Mouse (Mus musculus): ENCODE measurements at regions not wholly inside any gene's neighbourhood (a gene's known extent, or its start where the extent isn't known, plus 50 kb on each side); places are given as distances from the start of the nearest gene placed in this dataset.

- no peak overlapping the region for H3K4me3 ChIP-seq (ENCODE audit: low read depth, low read length)
Observed at GRCm38 (mm10) chr5:111635092-111635491, 98.6 kb upstream of the Gm26897 start.

GRCm38 (mm10) chr5:111636969-111637368, 96.8 kb upstream of the Gm26897 start:
- H3K27me3 ChIP-seq (replicated peaks; ENCODE audit: control insufficient read depth, insufficient read depth, low read length), result peaks cover 28% of the 10 kb centered on the region
- peaks cover 6% of the 10 kb centered on the region; the same call in 1 of the 2 replicates for H3K9me3 ChIP-seq (ENCODE audit: control insufficient read depth, low read length)
- 0 out of 2 replicates have a peak, but pooled peaks cover 2% of the 10 kb centered on the region for H3K4me1 ChIP-seq (replicated peaks; ENCODE audit: control insufficient read depth, insufficient read depth, low read length)
- DNase-seq (ENCODE audit: low spot score), result no peak
- no peaks in the 10 kb centered on the region for H3K36me3 ChIP-seq (ENCODE audit: control insufficient read depth, insufficient read depth, low read length)
- ATAC-seq (replicated peaks; ENCODE audit: low FRiP score), result no peak
- H3K27ac ChIP-seq (ENCODE audit: low read depth, low read length), result no peak overlapping the region
- H3K9ac ChIP-seq (ENCODE audit: low read depth, low read length), result no peak overlapping the region
- no peak overlapping the region for H3K4me2 ChIP-seq
- WGBS, result 66% methylated on average over 4 of the region's 4 CpGs
- no peak overlapping the region for H3K4me3 ChIP-seq (ENCODE audit: low read depth, low read length)

More at GRCm38 (mm10) chr5:111635092-111635491, 98.6 kb upstream of the Gm26897 start:
- Histone ChIP-seq H3K36me3 (ENCODE audit: control insufficient read depth, insufficient read depth, low read length) (no peaks in the 10 kb centered on the region), H3K27ac (ENCODE audit: low read depth, low read length) (no peak overlapping the region), H3K27me3 (replicated peaks; ENCODE audit: control insufficient read depth, insufficient read depth, low read length) (peaks cover 21% of the 10 kb centered on the region), H3K4me2 (no peak overlapping the region), H3K9ac (ENCODE audit: low read depth, low read length) (no peak overlapping the region), H3K4me1 (replicated peaks; ENCODE audit: control insufficient read depth, insufficient read depth, low read length) (0 out of 2 replicates have a peak, but pooled peaks cover 4% of the 10 kb centered on the region), H3K9me3 (ENCODE audit: control insufficient read depth, low read length) (peaks cover 6% of the 10 kb centered on the region; the same call in 1 of the 2 replicates)
- DNase-seq (ENCODE audit: low spot score) (no peak), ATAC-seq (replicated peaks; ENCODE audit: low FRiP score) (no peak)
- 64% methylated on average over 5 of the region's 5 CpGs for WGBS

- no peaks in the 10 kb centered on the region for H3K36me3 ChIP-seq (ENCODE audit: control insufficient read depth, insufficient read depth, low read length)
- H3K4me2 ChIP-seq, result no peak overlapping the region
- WGBS, result 56% methylated on average over 7 of the region's 7 CpGs
- peaks cover 28% of the 10 kb centered on the region for H3K27me3 ChIP-seq (replicated peaks; ENCODE audit: control insufficient read depth, insufficient read depth, low read length)
- ATAC-seq (replicated peaks; ENCODE audit: low FRiP score) (no peak), DNase-seq (ENCODE audit: low spot score) (no peak)
- no peaks in the 10 kb centered on the region for H3K4me1 ChIP-seq (replicated peaks; ENCODE audit: control insufficient read depth, insufficient read depth, low read length)
- H3K9ac ChIP-seq (ENCODE audit: low read depth, low read length), result no peak overlapping the region
- H3K4me3 ChIP-seq (ENCODE audit: low read depth, low read length), result no peak overlapping the region
- peaks cover 4% of the 10 kb centered on the region; the same call in 1 of the 2 replicates for H3K9me3 ChIP-seq (ENCODE audit: control insufficient read depth, low read length)
- H3K27ac ChIP-seq (ENCODE audit: low read depth, low read length), result no peak overlapping the region
Observed at GRCm38 (mm10) chr5:111638306-111638705, 95.4 kb upstream of the Gm26897 start.

- no peaks in the 10 kb centered on the region for H3K36me3 ChIP-seq (ENCODE audit: control insufficient read depth, insufficient read depth, low read length)
- peaks cover 28% of the 10 kb centered on the region for H3K27me3 ChIP-seq (replicated peaks; ENCODE audit: control insufficient read depth, insufficient read depth, low read length)
- H3K4me1 ChIP-seq (replicated peaks; ENCODE audit: control insufficient read depth, insufficient read depth, low read length), result no peaks in the 10 kb centered on the region
- ATAC-seq (replicated peaks; ENCODE audit: low FRiP score) (no peak), DNase-seq (ENCODE audit: low spot score) (no peak)
- WGBS, result 12% methylated on average over 29 of the region's 29 CpGs
- peak overlapping the region; percentile 42 for H3K4me2 ChIP-seq
- H3K4me3 ChIP-seq (ENCODE audit: low read depth, low read length), result no peak overlapping the region
- no peak overlapping the region for H3K27ac ChIP-seq (ENCODE audit: low read depth, low read length)
- H3K9ac ChIP-seq (ENCODE audit: low read depth, low read length), result no peak overlapping the region
- H3K9me3 ChIP-seq (ENCODE audit: control insufficient read depth, low read length), result no peaks in the 10 kb centered on the region
Observed at GRCm38 (mm10) chr5:111639476-111640287, 94.0 kb upstream of the Gm26897 start.

- Histone ChIP-seq H3K27ac (ENCODE audit: low read depth, low read length) (no peak overlapping the region), H3K4me2 (no peak overlapping the region), H3K9me3 (ENCODE audit: control insufficient read depth, low read length) (no peaks in the 10 kb centered on the region), H3K27me3 (replicated peaks; ENCODE audit: control insufficient read depth, insufficient read depth, low read length) (peaks cover 28% of the 10 kb centered on the region), H3K36me3 (ENCODE audit: control insufficient read depth, insufficient read depth, low read length) (no peaks in the 10 kb centered on the region), H3K4me1 (replicated peaks; ENCODE audit: control insufficient read depth, insufficient read depth, low read length) (no peaks in the 10 kb centered on the region), H3K4me3 (ENCODE audit: low read depth, low read length) (no peak overlapping the region), H3K9ac (ENCODE audit: low read depth, low read length) (no peak overlapping the region)
- DNase-seq (ENCODE audit: low spot score) (no peak), ATAC-seq (replicated peaks; ENCODE audit: low FRiP score) (no peak)
- WGBS, result 63% methylated on average over 7 of the region's 7 CpGs
Observed at GRCm38 (mm10) chr5:111640976-111641375, 92.7 kb upstream of the Gm26897 start.

- 66% methylated on average over 4 of the region's 4 CpGs for WGBS
- Histone ChIP-seq H3K4me1 (replicated peaks; ENCODE audit: control insufficient read depth, insufficient read depth, low read length) (no peaks in the 10 kb centered on the region), H3K36me3 (ENCODE audit: control insufficient read depth, insufficient read depth, low read length) (no peaks in the 10 kb centered on the region)
Observed at GRCm38 (mm10) chr5:111641685-111642084, 92.0 kb upstream of the Gm26897 start.

GRCm38 (mm10) chr5:111644142-111644541, 89.6 kb upstream of the Gm26897 start:
- 76% methylated on average over 2 of the region's 2 CpGs for WGBS
- no peak for ATAC-seq (replicated peaks; ENCODE audit: low FRiP score)

More at GRCm38 (mm10) chr5:111641685-111642084, 92.0 kb upstream of the Gm26897 start:
- Histone ChIP-seq H3K27me3 (replicated peaks; ENCODE audit: control insufficient read depth, insufficient read depth, low read length) (peaks cover 28% of the 10 kb centered on the region), H3K4me2 (no peak overlapping the region), H3K9me3 (ENCODE audit: control insufficient read depth, low read length) (no peaks in the 10 kb centered on the region), H3K9ac (ENCODE audit: low read depth, low read length) (no peak overlapping the region), H3K27ac (ENCODE audit: low read depth, low read length) (no peak overlapping the region), H3K4me3 (ENCODE audit: low read depth, low read length) (no peak overlapping the region)
- DNase-seq (ENCODE audit: low spot score) (no peak), ATAC-seq (replicated peaks; ENCODE audit: low FRiP score) (no peak)

GRCm38 (mm10) chr5:111644788-111645187, 88.9 kb upstream of the Gm26897 start:
- Histone ChIP-seq H3K27me3 (replicated peaks; ENCODE audit: control insufficient read depth, insufficient read depth, low read length) (peaks cover 9% of the 10 kb centered on the region), H3K36me3 (ENCODE audit: control insufficient read depth, insufficient read depth, low read length) (no peaks in the 10 kb centered on the region), H3K9me3 (ENCODE audit: control insufficient read depth, low read length) (no peaks in the 10 kb centered on the region), H3K4me2 (no peak overlapping the region), H3K4me1 (replicated peaks; ENCODE audit: control insufficient read depth, insufficient read depth, low read length) (no peaks in the 10 kb centered on the region), H3K9ac (ENCODE audit: low read depth, low read length) (no peak overlapping the region), H3K4me3 (ENCODE audit: low read depth, low read length) (no peak overlapping the region), H3K27ac (ENCODE audit: low read depth, low read length) (no peak overlapping the region)
- DNase-seq (ENCODE audit: low spot score) (no peak), ATAC-seq (replicated peaks; ENCODE audit: low FRiP score) (no peak)
- WGBS, result 80% methylated on average over 4 of the region's 4 CpGs

More at GRCm38 (mm10) chr5:111644142-111644541, 89.6 kb upstream of the Gm26897 start:
- Histone ChIP-seq H3K4me2 (no peak overlapping the region), H3K4me1 (replicated peaks; ENCODE audit: control insufficient read depth, insufficient read depth, low read length) (no peaks in the 10 kb centered on the region), H3K9me3 (ENCODE audit: control insufficient read depth, low read length) (no peaks in the 10 kb centered on the region), H3K4me3 (ENCODE audit: low read depth, low read length) (no peak overlapping the region), H3K36me3 (ENCODE audit: control insufficient read depth, insufficient read depth, low read length) (no peaks in the 10 kb centered on the region), H3K27ac (ENCODE audit: low read depth, low read length) (no peak overlapping the region), H3K9ac (ENCODE audit: low read depth, low read length) (no peak overlapping the region), H3K27me3 (replicated peaks; ENCODE audit: control insufficient read depth, insufficient read depth, low read length) (peaks cover 16% of the 10 kb centered on the region)
- no peak for DNase-seq (ENCODE audit: low spot score)

All from liver, embryonic 11.5 days (tissue).